Mouse (Mus musculus): Measurements from ENCODE around the gene Slc1a4.

Gene Slc1a4

DNA sequence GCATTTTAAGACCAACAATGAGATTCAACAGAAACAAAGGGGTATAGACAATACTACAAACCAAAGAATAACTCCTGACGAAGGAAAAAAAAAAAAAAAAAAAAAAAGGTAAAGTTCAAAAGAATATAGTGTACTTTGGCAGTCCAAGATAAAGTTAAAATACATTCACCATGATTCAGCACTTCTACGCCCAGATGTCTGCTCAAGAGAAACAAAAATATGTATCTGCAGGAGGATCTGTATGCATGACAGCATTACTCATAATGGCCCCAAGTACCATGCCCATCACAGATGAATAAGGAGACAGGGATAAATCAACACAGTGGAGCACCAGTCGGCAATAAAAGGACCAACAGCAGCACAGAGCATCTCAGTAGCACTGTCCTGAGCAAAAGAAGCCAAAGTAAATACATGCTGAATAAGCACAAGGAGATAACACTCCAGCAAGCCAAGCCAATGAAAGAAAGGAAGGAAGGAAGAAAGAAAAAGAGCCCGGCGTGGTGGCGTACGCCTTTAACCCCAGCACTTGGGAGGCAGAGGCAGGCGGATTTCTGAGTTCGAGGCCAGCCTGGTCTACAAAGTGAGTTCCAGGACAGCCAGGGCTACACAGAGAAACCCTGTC is 7.3 kb downstream of the Slc1a4 start:
- DNase-seq (ENCODE audit: low read depth): no peak

DNA sequence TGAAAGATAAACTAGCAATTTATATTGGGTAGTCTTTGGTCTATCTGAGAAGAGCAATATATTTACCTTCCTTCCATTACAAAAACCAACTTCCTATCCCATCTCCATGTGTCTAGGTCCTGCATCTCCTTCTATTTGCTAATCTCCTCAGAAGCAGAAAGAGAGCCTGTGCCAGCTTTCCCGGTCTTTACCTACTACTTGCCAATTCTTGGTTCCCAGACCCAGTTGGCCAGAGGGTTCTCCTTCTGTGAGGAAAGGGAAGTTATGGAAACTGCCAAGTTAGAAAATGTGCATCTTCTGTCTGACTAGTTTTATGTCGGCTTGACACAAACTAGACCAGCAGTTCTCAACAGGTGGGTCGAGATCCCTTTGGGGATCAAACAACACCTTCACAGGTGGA is 8.5 kb downstream of the Slc1a4 start:
- DNase-seq (ENCODE audit: low read depth): no peak

DNA sequence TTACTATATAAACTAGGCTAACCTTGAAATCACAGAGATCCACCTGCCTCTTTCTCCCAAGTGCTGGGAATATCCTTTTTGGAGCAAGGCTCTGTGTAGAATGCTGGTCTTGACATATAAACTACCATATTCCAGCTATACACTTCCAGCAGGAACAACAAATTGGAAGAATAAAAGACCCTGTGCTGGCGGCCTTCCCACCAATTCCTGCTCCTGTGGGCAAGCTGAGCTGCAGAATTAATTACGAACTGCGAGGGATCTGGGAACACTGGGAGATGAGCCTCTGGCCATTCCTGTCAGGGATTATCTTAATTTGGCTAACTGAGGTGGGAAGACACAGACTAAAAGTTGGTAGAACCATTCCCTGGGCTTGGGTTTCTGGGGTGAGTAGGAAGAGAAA is 10.1 kb downstream of the Slc1a4 start:
- no peak for DNase-seq (ENCODE audit: low read depth)

DNA sequence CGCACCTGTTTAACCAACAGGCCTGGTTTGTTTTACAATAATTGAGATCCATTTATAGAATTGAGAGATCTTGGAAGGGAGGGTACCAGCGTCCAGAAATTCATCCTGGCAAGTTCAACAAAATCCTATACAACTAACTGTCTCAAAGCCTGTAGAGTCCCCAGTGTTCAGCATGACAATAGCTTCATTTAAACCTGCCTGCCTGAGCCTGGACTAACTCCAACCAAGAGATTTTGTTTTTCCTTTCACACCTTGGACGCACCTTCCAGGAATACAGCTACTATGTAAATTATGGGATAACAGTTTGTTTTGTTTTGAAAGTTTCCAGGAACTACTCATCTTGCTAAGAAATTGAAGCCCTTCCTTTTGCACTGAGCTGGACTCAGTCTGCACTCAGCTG is 11.9 kb downstream of the Slc1a4 start:
- DNase-seq (ENCODE audit: low read depth): no peak

DNA sequence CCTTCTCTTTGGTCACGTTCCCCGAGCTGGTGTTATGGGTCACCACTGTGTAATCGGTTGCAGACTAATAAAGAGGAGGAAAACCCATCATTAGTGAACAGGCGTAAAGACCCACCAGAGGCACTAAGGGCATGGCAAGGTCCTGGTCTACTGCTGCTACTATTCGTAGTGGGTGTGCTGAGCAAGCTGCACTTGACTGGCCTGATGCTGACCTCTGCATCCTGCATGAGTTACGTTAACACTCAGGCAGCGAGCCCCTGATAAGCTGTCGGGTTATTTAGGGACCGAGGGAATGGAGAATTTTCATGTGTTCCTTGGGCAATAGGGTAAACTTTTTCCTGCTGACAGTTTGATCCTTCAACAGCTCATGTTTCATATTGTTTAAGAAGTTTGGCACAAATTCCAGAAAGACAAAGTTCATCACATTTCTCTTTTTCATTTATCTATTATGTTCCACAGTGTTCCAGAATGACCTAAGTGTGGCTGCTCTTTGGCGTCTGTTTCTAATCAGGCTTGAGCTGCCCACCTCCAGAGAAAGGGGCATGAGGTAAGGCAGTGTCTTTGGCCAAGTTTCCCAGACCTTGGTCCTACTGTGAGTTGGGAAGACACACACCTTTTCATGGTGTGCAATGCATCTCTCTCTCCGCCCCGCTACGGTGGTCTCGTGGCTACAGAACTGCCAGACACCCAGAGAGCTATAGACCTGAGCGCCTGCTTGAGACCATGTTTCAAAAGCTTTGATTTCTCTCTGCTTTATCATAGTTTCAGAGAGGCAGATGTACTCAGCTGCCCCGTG is 13.7 kb downstream of the Slc1a4 start:
- no peak for DNase-seq (ENCODE audit: low read depth)

DNA sequence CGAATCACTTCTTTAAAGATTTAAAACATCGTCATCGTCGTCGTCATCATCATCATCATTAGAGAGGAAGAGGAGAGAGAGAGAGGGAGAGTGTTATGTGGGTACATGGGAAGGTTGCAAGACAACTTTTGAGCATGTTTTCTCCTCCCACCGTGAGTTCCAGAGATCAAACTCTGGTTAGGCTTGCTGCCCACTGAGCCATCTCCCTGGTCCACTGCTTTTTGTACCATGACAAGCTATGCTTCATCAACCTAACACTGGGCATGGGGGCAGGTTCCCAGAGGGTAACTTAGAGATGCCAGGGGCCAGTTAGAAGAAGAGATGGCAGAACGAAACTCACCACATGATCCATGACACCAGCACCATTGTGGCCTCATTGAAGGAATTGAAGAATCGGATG is 18.9 kb downstream of the Slc1a4 start:
- DNase-seq (ENCODE audit: low read depth): no peak

DNA sequence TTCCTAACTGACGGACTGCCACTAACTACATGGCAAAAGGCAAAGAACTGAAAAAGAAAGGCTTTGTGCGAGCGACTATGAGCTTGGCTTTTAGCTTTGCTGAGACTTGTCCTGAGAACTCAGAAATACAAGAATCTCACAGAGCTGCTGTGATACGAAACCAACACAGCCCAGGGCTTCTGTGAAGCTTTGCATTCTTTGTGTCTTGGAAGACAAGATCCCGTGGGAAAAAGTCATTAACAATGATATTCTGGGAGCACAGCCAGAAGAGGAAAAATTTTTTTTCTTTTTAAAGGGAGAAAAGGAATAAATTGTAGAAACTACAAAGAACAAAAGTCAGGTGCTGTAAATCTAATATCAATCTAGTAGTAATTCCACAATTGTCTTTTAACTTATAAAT is 23.5 kb downstream of the Slc1a4 start:
- no peak for DNase-seq (ENCODE audit: low read depth)

DNA sequence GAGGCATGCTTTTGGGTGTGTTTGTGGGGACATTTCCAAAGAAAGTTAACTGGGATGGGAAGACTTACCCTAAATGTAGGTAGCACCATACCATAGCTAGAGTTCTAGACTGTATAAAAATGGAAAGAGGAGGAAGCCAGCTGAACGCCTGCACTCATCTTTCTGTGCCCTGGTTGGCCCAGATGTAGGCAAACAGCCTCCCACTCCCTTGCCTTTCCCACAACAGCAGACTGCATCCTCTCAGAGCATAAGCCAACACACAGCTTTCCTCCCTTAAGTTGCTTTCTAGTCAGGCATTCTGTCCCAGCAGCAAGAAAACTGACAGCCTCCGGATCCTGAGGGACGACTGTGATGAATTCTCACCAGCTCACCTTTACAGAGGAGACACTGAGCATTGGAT is 25.1 kb downstream of the Slc1a4 start:
- no peak for DNase-seq (ENCODE audit: low read depth)

DNA sequence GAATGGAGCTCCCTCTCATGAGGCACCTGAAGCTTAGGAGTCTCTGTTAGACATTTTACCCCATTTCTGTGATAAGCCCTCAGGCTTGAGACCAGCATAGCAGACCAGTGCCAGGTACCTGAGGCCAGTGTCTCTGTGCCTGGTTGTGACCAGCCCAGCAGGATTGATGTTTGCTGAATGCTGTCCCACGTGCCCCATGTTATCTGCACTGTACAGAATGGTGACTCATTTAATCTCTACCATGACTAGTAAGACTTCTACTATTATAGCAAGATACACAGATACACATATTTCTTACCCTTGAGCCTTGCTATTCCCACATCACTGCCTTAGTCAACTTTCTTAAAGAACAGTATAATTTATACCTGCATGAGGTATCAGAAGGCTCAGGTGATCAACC is 26.9 kb downstream of the Slc1a4 start:
- no peak for DNase-seq (ENCODE audit: low read depth)

DNA sequence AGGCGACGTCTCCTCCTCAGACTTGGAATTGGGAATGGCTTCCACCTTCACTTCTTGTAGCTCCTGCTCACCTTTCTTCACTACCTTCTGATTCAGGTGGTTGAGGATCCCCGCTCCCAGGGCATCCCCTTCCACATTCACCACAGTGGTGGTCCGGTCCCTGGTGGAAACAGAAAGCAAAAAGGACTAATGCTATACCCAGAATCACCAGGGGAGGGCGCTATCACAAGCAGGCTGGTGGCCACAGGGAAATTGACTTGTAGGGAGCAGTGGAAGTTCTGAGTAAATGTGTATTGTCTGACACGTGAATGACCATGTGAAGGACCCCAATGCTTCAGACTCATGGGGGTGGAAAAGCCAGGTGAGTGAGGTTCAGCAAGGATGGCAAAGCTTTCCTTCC is 28.2 kb downstream of the Slc1a4 start:
- peak; percentile 50 for DNase-seq (ENCODE audit: low read depth)

DNA sequence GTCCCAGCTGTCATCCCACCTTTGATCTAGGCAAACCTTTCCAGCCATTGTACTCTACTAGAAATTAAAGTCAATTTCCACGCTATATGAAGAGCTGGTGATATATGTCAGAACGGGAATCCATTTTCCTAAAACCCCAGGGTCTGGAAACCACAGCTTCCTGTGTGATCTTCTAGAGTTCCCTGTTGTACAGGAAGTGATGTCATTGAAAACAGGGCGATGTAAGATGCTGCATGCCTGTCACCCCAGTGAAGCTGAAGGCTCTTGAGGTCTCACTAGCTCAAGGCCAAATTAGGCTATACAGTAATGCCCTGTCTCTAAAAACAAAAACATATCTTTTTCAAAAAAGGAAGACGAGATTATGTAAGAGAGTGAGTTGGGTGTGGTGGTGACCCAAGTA is 31.2 kb downstream of the Slc1a4 start:
- peak; percentile 32 for DNase-seq (ENCODE audit: low read depth)

DNA sequence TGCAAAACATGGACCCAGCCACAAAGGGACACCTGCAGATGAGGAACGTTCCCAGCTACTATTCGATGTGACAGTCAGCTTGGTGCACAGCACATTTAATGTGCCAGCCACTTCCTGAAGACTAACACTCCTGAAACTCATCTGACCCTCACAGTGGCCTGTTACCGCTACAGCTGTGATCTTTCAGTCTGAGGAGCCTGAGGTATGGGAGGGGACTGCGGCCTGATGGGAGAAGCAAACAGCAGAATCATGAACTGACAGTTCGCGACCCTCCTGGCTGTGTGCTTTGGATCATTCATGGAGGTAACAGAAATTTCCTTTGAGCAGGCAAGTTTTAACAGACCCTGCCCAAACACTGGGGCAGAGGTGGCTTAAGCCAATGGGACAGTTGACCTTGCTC is 31.7 kb downstream of the Slc1a4 start:
- DNase-seq (ENCODE audit: low read depth): no peak

DNA sequence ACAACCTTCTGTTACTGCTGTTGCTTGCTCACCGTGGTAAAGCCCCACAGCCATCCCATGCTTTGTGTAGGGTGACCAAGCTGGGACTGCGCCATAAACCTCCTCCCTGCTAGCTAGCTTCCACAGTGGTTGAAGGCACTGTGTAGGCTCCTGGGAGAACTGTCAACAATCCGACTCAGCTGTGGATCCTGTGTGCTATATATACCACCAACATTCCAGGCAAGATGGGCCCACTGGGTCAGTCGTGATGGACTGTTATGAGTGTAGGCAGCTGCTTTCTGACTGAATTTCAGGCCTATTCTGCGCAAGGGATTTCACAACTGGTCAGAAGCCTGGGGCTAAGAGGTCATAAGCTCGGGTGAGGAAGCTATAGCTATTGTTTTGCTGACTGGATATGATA is 32.6 kb downstream of the Slc1a4 start:
- no peak for DNase-seq (ENCODE audit: low read depth)

DNA sequence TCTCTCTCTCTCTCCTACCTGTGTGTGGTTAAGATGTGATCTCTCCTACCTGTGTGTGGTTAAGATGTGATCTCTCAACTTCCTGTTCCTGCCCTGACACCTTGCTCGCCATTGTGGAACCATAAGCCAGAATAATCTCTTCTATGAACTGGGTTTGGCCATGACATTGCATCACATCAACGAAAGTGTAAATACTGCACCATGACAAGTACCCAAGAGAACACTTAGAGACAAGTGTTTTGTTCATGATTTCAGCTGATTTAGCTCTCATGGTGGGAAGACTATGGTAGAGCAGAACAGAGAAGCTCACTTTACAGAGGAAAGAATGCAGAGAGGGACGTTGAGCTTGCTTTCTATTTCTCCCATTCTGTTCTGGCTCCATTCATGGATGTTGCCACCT is 48.0 kb downstream of the Slc1a4 start:
- DNase-seq (ENCODE audit: low read depth): no peak

DNA sequence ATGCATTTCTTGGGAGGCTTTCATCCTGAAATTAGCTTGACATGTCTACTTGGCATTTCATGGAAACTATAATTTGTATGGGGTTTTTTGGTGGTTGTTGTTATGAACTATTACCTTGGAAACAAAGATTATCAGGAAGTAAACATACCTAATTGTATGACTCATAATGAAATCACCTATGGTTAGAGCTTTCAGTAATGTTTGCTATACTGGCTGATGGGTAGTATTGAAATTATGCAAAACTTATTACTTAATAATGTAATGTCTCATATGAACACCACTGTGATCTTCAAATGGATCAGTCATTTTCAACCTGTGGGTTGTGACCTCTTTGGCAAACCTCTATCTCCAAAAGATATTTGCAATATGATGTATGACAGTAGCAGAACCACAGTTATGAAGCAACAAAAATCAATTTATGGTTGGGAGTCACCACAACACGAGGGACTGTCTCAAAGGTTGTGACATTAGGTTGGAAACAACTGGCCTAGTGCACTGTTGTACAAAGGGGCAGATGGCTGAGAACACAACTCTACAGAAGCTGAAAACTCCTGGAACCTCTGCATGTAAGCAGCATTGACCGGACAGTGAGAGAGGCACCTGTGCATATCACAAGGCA is 49.8 kb downstream of the Slc1a4 start:
- no peak for DNase-seq (ENCODE audit: low read depth)

DNA sequence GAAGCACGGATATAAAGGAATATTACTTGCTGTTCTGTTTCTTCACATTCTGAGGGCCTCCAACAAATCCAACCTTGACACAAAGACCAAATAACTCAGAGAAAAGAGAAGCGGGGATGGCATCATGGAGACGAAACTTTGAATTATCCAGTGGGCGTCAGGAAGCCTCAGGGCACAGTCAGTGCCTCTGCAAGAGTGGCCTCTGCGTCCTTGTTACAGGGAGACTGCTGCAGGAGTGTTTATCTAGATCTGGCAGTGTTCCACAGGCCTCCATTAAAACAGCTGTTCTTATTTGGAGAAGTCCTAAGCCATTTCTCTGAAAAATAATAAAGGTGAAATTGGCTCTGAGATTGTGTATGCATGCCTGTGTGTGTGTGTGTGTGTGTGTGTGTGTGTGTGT is 51.5 kb downstream of the Slc1a4 start:
- no peak for DNase-seq (ENCODE audit: low read depth)

DNA sequence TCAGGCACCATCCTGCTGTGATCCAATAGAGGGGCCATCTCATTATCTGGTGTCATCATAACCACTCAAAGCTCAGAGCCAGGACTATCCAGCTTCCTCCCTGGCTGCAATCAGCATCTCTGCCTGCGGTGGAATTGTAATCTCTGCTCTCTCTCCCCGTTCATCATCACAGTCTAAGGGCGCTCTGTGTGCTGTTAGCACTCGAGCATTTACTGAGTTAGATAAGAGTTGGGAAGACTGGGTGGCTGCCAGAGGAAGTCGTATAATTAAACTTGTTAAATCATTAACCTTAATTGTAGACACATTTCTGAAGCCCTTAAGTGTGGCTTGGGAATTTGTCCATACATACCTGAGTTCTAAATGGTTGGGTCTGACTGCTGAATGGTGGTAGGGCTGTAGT is 53.8 kb downstream of the Slc1a4 start:
- DNase-seq (ENCODE audit: low read depth): no peak

DNA sequence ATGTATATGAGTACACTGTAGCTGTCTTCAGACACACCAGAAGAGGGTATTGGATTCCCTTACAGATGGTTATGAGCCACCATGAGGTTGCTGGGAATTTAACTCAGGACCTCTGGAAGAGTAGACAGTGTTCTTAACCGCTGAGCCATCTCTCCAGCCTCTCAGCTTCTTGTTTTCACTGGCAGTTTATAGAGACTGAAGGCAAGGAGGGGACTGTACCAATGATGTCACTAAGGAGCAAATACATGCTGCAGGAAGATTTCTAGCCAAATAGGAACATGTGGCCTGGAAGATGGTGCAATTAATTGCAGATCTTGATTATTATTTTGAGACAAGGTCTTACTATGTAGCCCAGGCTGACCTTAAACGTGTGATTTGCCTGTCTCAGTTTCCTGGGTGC is 55.4 kb downstream of the Slc1a4 start:
- DNase-seq (ENCODE audit: low read depth): no peak

DNA sequence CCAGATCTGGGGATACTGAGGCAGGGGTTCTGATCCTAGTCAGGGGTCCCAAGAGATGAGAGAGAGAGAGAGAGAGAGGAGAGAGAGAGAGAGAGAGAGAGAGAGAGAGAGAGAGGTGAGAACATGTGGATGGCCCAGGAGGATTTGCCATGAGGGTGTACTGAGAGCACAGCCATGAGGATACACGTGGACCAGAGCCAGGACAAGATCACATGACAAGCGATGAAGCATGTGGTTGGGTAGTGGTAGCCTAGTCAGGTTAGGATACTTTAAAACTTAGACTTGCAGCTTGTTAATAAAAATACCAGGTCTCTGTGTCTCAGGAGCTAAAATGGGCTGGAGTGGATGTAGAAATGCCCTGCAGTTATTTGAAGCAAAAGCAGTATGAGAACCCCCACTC is 56.5 kb downstream of the Slc1a4 start:
- no peak for DNase-seq (ENCODE audit: low read depth)

DNA sequence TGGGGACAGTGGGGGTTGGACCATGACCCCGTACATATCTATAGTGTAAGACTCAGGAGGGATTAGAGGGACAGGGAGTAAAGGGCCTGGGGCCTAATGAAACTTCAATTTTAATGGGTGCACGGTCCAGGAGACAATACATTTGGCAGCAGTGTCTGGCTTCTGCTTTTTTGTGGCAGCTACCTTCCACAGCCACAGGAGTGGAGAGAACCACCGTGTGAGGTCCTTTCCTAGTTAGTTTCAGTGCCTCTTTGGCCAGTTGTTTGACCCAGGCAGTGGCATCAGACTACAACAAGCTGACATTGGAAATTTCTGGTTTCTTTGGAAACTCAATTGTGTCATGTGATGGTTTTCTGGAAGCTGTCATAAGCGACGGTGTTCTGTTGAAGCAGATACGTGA is 62.6 kb downstream of the Slc1a4 start:
- no peak for DNase-seq (ENCODE audit: low read depth)

DNA sequence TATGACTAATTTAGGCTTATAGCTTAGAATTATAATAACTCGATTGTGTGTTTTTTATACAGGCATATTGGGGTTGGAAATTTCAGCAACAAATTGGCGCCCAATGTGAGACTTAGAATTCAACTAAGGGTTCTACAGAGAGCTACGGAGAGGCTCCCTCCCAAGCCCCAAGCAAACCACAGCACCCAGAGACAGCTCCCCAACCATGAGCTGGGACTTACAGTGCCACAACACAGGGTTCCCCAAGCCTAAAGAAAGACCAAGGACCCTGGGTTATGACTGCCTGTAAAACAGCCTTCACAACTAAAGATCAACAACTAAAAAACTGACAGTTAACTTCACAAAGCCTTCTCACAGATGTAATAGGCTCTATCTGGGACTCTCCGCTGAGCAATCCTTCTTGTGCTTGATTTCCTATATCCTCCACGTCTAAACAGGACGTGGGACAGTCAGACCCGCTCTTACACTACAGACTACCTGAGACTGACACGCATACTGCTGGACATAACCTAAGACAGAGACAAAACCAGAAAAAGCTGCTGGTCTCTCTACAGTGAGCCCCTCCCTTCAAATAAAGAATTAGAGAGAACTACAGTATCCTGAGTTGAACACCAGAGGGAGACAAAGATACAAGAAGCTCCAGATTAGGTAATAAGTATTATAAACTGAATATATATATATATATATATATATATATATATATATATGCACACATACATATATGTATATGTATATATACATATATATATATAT is 69.7 kb downstream of the Slc1a4 start:
- peak; percentile 66 for DNase-seq (ENCODE audit: low read depth)

DNA sequence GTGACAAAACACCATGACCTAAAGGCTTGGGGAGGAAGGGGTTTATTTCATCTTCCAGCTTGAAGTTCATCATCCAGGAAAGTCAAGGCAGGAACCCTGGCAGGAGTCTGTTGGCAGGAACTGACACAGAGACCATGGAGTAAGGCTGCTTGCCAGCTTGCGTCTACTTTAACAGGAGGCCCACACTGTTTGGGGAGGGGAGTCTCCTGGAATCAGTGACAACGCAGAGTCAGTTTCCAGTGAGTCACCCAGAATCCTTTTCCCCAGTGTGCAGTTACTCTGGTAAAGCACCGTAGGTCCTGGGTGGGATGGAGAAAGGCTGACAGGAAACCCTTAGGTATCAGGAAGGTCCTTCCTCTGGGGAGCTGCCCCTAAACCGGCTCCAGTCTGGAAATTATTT is 77.7 kb downstream of the Slc1a4 start:
- DNase-seq (ENCODE audit: low read depth): no peak

DNA sequence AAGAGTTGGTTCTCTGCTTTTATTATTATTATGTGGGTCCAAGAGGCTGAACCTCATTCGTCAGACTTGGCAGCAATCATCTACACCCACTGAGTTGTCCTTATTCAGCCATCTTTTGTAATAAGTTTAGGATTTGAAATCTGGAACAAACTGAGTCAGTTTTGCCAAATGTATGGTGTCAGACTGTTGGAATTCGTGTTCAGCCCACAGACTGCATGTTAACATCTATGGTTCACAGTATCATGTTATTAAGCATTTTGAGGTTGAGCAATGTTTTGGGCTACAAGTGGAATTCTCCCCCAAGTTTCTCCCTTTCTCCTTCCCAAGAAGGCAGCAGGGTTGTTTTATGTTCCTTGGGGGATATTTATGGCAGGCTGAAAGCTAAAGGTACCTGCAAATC is 79.4 kb downstream of the Slc1a4 start:
- DNase-seq (ENCODE audit: low read depth): no peak
